12 mouse cellular contexts compared by ENCODE assay signal in the genomic region with DNA sequence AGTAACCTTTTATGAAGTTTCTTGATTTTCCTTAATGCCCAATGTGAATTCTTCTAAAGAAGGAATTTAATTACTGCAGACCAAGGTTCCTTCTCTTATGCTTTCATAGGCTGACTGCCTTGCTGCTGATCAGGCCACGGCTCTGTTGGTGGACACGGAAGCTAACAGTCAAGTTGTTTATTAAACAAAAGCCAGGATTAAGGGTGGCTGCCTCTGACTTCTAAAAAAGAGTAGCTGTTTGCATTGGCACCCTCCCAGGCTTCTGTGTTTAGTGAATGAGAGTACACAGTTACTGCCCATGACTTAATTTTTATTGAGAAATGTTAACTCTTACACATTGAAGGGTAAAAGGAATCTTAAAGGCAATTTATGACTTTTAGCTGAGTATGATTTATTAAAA.
A peak's percentile ranks its signal among the peaks of the same experiment; 100 is the strongest.
DNase-seq lines count a peak whose midpoint lies in the region; ATAC-seq lines count a peak whose summit lies in the region.
"Had no signal": no experiment of that assay in that cellular context is flagged by ENCODE, and none has a peak within 500 bp of the region (broad histone marks: within the 10 kb centered on the region; RNA-seq: fewer than 3 reads in every experiment).

No protein-coding gene starts in this region.

- WGBS in kidney, embryonic 14.5 days, result 59% methylated on average over 2 of the region's 2 CpGs
- WGBS in forebrain, embryonic 16.5 days, result 44% methylated on average over 2 of the region's 2 CpGs

- no peaks in the 10 kb centered on the region for H3K4me1 ChIP-seq in kidney, embryonic 14.5 days (ENCODE audit: control insufficient read depth, insufficient read depth, low read length)
- peaks cover 10% of the 10 kb centered on the region for H3K4me1 ChIP-seq in forebrain, embryonic 16.5 days (replicated peaks; ENCODE audit: control insufficient read depth, insufficient read depth, low read length)

- peak; percentile 75 for DNase-seq in kidney, adult 18-20 months
- peak; percentile 87 to 88 for DNase-seq in kidney, adult 8-10 months
- peak; percentile 89 to 92 for DNase-seq in kidney, postnatal 25 days
- peak; percentile 67 to 73 for DNase-seq in lung, postnatal 4 days
- DNase-seq: cerebellum, adult 8-10 months; gastrocnemius, postnatal 36 days; layer of hippocampus, adult 9-11 months; right cerebral cortex, adult 18-20 months had no signal

- H3K27ac ChIP-seq in kidney, embryonic 14.5 days (ENCODE audit: low read depth, low read length), result no peak overlapping the region
- no peak overlapping the region for H3K27ac ChIP-seq in forebrain, embryonic 16.5 days (ENCODE audit: low read length)
- H3K27ac ChIP-seq: macrophage had no signal

- no peak overlapping the region for H3K4me2 ChIP-seq in kidney, embryonic 14.5 days (replicated peaks; ENCODE audit: low read depth, low read length)
- no peak overlapping the region for H3K4me2 ChIP-seq in forebrain, embryonic 16.5 days (ENCODE audit: low read length)

- H3K4me3 ChIP-seq in kidney, embryonic 14.5 days (ENCODE audit: low read length), result no peak overlapping the region
- no peak overlapping the region for H3K4me3 ChIP-seq in forebrain, embryonic 16.5 days (replicated peaks; ENCODE audit: low read length)

- H3K9me3 ChIP-seq in kidney, embryonic 14.5 days (ENCODE audit: control insufficient read depth, low read length), result no peaks in the 10 kb centered on the region
- no peaks in the 10 kb centered on the region for H3K9me3 ChIP-seq in forebrain, embryonic 16.5 days (ENCODE audit: control insufficient read depth, low read length)

- H3K36me3 ChIP-seq in kidney, embryonic 14.5 days (ENCODE audit: control insufficient read depth, insufficient read depth, low read length), result peaks cover 3% of the 10 kb centered on the region; the same call in 1 of the 2 replicates
- 0 out of 2 replicates have a peak, but pooled peaks cover under 1% of the 10 kb centered on the region for H3K36me3 ChIP-seq in forebrain, embryonic 16.5 days (ENCODE audit: control insufficient read depth, insufficient read depth)

- no peak for ATAC-seq in kidney, embryonic 14.5 days (ENCODE audit: low FRiP score, low TSS enrichment)
- ATAC-seq in frontal cortex, adult (ENCODE audit: low TSS enrichment), result no peak
- ATAC-seq in forebrain, embryonic 16.5 days, result no peak

- no peak overlapping the region for H3K9ac ChIP-seq in kidney, embryonic 14.5 days (ENCODE audit: low read depth, low read length)
- no peak overlapping the region for H3K9ac ChIP-seq in forebrain, embryonic 16.5 days (replicated peaks; ENCODE audit: low read depth, low read length)

- H3K27me3 ChIP-seq in kidney, embryonic 14.5 days (ENCODE audit: control insufficient read depth, insufficient read depth, low read length), result no peaks in the 10 kb centered on the region
- no peaks in the 10 kb centered on the region for H3K27me3 ChIP-seq in forebrain, embryonic 16.5 days (replicated peaks; ENCODE audit: control insufficient read depth, insufficient read depth, low read length)
